Mouse (Mus musculus): ENCODE measurements around the gene Rnh1. TPM values are rescaled to one million over a fixed set of nuclear protein-coding genes. Genes with fewer than 3 reads are reported as not detected.
A peak's percentile ranks its signal among the peaks of the same experiment; 100 is the strongest.

Rnh1 gene
- polyA plus RNA-seq, 1 experiment from 2014 or later = 51.1 TPM

- Histone ChIP-seq H3K27me3 (no peaks in the 10 kb centered on the region), H3K4me3 (peak within 1 kb of the TSS; percentile 74), H3K4me2 (peak within 1 kb of the TSS; percentile 92), H3K9me3 (no peaks in the 10 kb centered on the region), H3K4me1 (replicated peaks) (peaks cover 27% of the 10 kb centered on the region), H3K27ac (peak within 1 kb of the TSS; percentile 90), H3K9ac (peak within 1 kb of the TSS; percentile 74), H3K36me3 (peaks cover 18% of the 10 kb centered on the region)
- WGBS = under 1% methylated on average over 41 of the region's 41 CpGs
- peak; percentile 95 for ATAC-seq (ENCODE audit: low FRiP score)
Observed at GRCm38 (mm10) chr7:141215101-141215879, 42.6 kb upstream of the Rnh1 start, which contains the start of gene Rassf7. Gene Rassf7 (plus strand): TSS chr7:141215860.

- peak overlapping the region; percentile 35; the same call in 1 of the 2 replicates for H3K27ac ChIP-seq
- no peak overlapping the region for H3K9ac ChIP-seq
- WGBS = 81% methylated on average over 3 of the region's 3 CpGs
Observed at GRCm38 (mm10) chr7:141214310-141214709, 41.7 kb upstream of the Rnh1 start.

GRCm38 (mm10) chr7:141213605-141214235, 41.1 kb upstream of the Rnh1 start, which contains the start of gene Lmntd2:
Gene Lmntd2 (minus strand): TSS chr7:141214080.
- no peaks in the 10 kb centered on the region for H3K27me3 ChIP-seq
- H3K4me3 ChIP-seq = peak within 1 kb of the TSS; percentile 74
- peak within 1 kb of the TSS; percentile 90 for H3K27ac ChIP-seq
- H3K36me3 ChIP-seq = peaks cover 14% of the 10 kb centered on the region; the same call in 1 of the 2 replicates
- peaks cover 27% of the 10 kb centered on the region for H3K4me1 ChIP-seq (replicated peaks)
- 94% methylated on average over 11 of the region's 11 CpGs for WGBS
- H3K9me3 ChIP-seq = no peaks in the 10 kb centered on the region
- peak within 1 kb of the TSS; percentile 92 for H3K4me2 ChIP-seq
- H3K9ac ChIP-seq = peak within 1 kb of the TSS; percentile 74
- no peak for ATAC-seq (ENCODE audit: low FRiP score)

More at GRCm38 (mm10) chr7:141214310-141214709, 41.7 kb upstream of the Rnh1 start:
- no peaks in the 10 kb centered on the region for H3K27me3 ChIP-seq
- ATAC-seq (ENCODE audit: low FRiP score) = no peak
- H3K4me3 ChIP-seq = no peak overlapping the region
- no peak overlapping the region for H3K4me2 ChIP-seq
- H3K9me3 ChIP-seq = no peaks in the 10 kb centered on the region
- peaks cover 27% of the 10 kb centered on the region for H3K4me1 ChIP-seq (replicated peaks)
- H3K36me3 ChIP-seq = peaks cover 18% of the 10 kb centered on the region

- Histone ChIP-seq H3K27me3 (no peaks in the 10 kb centered on the region), H3K9ac (no peak overlapping the region), H3K4me1 (replicated peaks) (peaks cover 27% of the 10 kb centered on the region), H3K4me3 (no peak overlapping the region), H3K27ac (no peak overlapping the region), H3K9me3 (no peaks in the 10 kb centered on the region), H3K4me2 (no peak overlapping the region), H3K36me3 (0 out of 2 replicates have a peak, but pooled peaks cover 9% of the 10 kb centered on the region)
- 89% methylated on average over 3 of the region's 3 CpGs for WGBS
- ATAC-seq (ENCODE audit: low FRiP score) = no peak
Observed at GRCm38 (mm10) chr7:141213133-141213532, 40.5 kb upstream of the Rnh1 start.

- ATAC-seq (ENCODE audit: low FRiP score) = no peak
- Histone ChIP-seq H3K36me3 (no peaks in the 10 kb centered on the region), H3K9ac (no peak overlapping the region), H3K9me3 (no peaks in the 10 kb centered on the region), H3K4me1 (replicated peaks) (peaks cover 10% of the 10 kb centered on the region), H3K27me3 (no peaks in the 10 kb centered on the region), H3K27ac (no peak overlapping the region), H3K4me3 (no peak overlapping the region), H3K4me2 (no peak overlapping the region)
- WGBS = 87% methylated on average over 14 of the region's 14 CpGs
Observed at GRCm38 (mm10) chr7:141210606-141211131, 38.0 kb upstream of the Rnh1 start.

- Histone ChIP-seq H3K27ac (no peak overlapping the region), H3K9me3 (no peaks in the 10 kb centered on the region), H3K36me3 (no peaks in the 10 kb centered on the region), H3K4me3 (no peak overlapping the region), H3K4me2 (no peak overlapping the region), H3K27me3 (no peaks in the 10 kb centered on the region), H3K4me1 (replicated peaks) (peaks cover 9% of the 10 kb centered on the region), H3K9ac (no peak overlapping the region)
- 87% methylated on average over 12 of the region's 12 CpGs for WGBS
- no peak for ATAC-seq (ENCODE audit: low FRiP score)
Observed at GRCm38 (mm10) chr7:141210137-141210536, 37.5 kb upstream of the Rnh1 start.

- H3K36me3 ChIP-seq = no peaks in the 10 kb centered on the region
- no peak overlapping the region for H3K4me2 ChIP-seq
- no peak for ATAC-seq (ENCODE audit: low FRiP score)
- peak overlapping the region; percentile 43; the same call in 1 of the 2 replicates for H3K9ac ChIP-seq
- H3K27ac ChIP-seq = no peak overlapping the region
- H3K4me3 ChIP-seq = no peak overlapping the region
- no peaks in the 10 kb centered on the region for H3K27me3 ChIP-seq
- no peaks in the 10 kb centered on the region for H3K9me3 ChIP-seq
- H3K4me1 ChIP-seq (replicated peaks) = 0 out of 2 replicates have a peak, but pooled peaks cover 3% of the 10 kb centered on the region
- whole genome bisulfite sequencing = 73% methylated on average over 3 of the region's 3 CpGs
Observed at GRCm38 (mm10) chr7:141209526-141209925, 36.9 kb upstream of the Rnh1 start.

GRCm38 (mm10) chr7:141206182-141206937, 33.7 kb upstream of the Rnh1 start:
- Histone ChIP-seq H3K27ac (no peak overlapping the region), H3K4me2 (no peak overlapping the region), H3K9me3 (no peaks in the 10 kb centered on the region), H3K27me3 (no peaks in the 10 kb centered on the region), H3K9ac (no peak overlapping the region), H3K4me1 (replicated peaks) (no peaks in the 10 kb centered on the region), H3K4me3 (no peak overlapping the region), H3K36me3 (no peaks in the 10 kb centered on the region)
- WGBS = 95% methylated on average over 18 of the region's 18 CpGs
- no peak for ATAC-seq (ENCODE audit: low FRiP score)

- no peak for ATAC-seq (ENCODE audit: low FRiP score)
- no peaks in the 10 kb centered on the region for H3K4me1 ChIP-seq (replicated peaks)
- H3K4me2 ChIP-seq = no peak overlapping the region
- H3K9me3 ChIP-seq = no peaks in the 10 kb centered on the region
- H3K36me3 ChIP-seq = no peaks in the 10 kb centered on the region
- H3K4me3 ChIP-seq = no peak overlapping the region
- no peak overlapping the region for H3K27ac ChIP-seq
- no peak overlapping the region for H3K9ac ChIP-seq
- 96% methylated on average over 5 of the region's 5 CpGs for WGBS
- no peaks in the 10 kb centered on the region for H3K27me3 ChIP-seq
Observed at GRCm38 (mm10) chr7:141205504-141205903, 32.8 kb upstream of the Rnh1 start.

- H3K4me1 ChIP-seq (replicated peaks) = no peaks in the 10 kb centered on the region
- no peak overlapping the region for H3K9ac ChIP-seq
- no peak overlapping the region for H3K4me2 ChIP-seq
- H3K36me3 ChIP-seq = no peaks in the 10 kb centered on the region
- WGBS = 84% methylated on average over 3 of the region's 3 CpGs
- no peak for ATAC-seq (ENCODE audit: low FRiP score)
- H3K27me3 ChIP-seq = no peaks in the 10 kb centered on the region
- H3K9me3 ChIP-seq = no peaks in the 10 kb centered on the region
- H3K4me3 ChIP-seq = no peak overlapping the region
- no peak overlapping the region for H3K27ac ChIP-seq
Observed at GRCm38 (mm10) chr7:141204546-141204945, 31.9 kb upstream of the Rnh1 start.

- 93% methylated on average over 4 of the region's 4 CpGs for WGBS
- Histone ChIP-seq H3K27ac (no peak overlapping the region), H3K4me1 (replicated peaks) (peaks cover 17% of the 10 kb centered on the region), H3K9ac (no peak overlapping the region), H3K36me3 (0 out of 2 replicates have a peak, but pooled peaks cover 2% of the 10 kb centered on the region), H3K9me3 (no peaks in the 10 kb centered on the region), H3K4me3 (no peak overlapping the region), H3K4me2 (no peak overlapping the region), H3K27me3 (no peaks in the 10 kb centered on the region)
- ATAC-seq (ENCODE audit: low FRiP score) = no peak
Observed at GRCm38 (mm10) chr7:141198121-141198520, 25.5 kb upstream of the Rnh1 start.

All from hindbrain, embryonic 13.5 days (tissue).